Mouse (Mus musculus) stomach, embryonic 14.5 days (tissue): Measurements from ENCODE around the gene Megf9. TPM values are rescaled to one million over a fixed set of nuclear protein-coding genes. Genes with fewer than 3 reads are reported as not detected.

Source experiments
- ATAC-seq: fragments of 200-750 bp; cut with Nextera tagmentation; 2 replicates; pipeline ENCODE4 v1.8.0; 2017; ENCODE audit warnings: low read depth, moderate TSS enrichment; ENCODE audit not compliant: insufficient number of reproducible peaks, insufficient read depth, low FRiP score
- H3K27ac ChIP-seq: fragments of 300-500 bp; sonication (generic); 2 replicates; pipeline ENCODE4 v1.5.1; 2014; ENCODE audit warnings: mild to moderate bottlenecking, low read length, moderate library complexity, mixed read lengths
- H3K27me3 ChIP-seq: fragments of 300-500 bp; sonication (generic); 2 replicates; pipeline ENCODE4 v1.6.1; 2014; ENCODE audit warnings: low read length, control low read depth, mixed read lengths; ENCODE audit not compliant: control insufficient read depth, insufficient read depth
- H3K36me3 ChIP-seq: fragments of 300-500 bp; sonication (generic); 2 replicates; pipeline ENCODE4 v1.6.1; 2014; ENCODE audit warnings: mild to moderate bottlenecking, control low read depth, low read length, moderate library complexity, mixed read lengths; ENCODE audit not compliant: control insufficient read depth, insufficient read depth
- H3K4me1 ChIP-seq: fragments of 300-500 bp; sonication (generic); 2 replicates; pipeline ENCODE4 v1.6.1; 2014; ENCODE audit warnings: low read length, control low read depth, mixed read lengths; ENCODE audit not compliant: control insufficient read depth, insufficient read depth
- H3K4me2 ChIP-seq: fragments of 300-500 bp; sonication (generic); replicated peaks from 2 replicates; pipeline ENCODE4 v1.6.1; 2014; ENCODE audit warnings: low read depth, low read length, control low read depth
- H3K4me3 ChIP-seq: fragments of 300-500 bp; sonication (generic); 2 replicates; pipeline ENCODE4 v1.5.1; 2014; ENCODE audit warnings: low read depth, low read length, control low read depth
- H3K9ac ChIP-seq: fragments of 300-500 bp; sonication (generic); replicated peaks from 2 replicates; pipeline ENCODE4 v1.6.1; 2014; ENCODE audit warnings: low read depth, mild to moderate bottlenecking, control low read depth, low read length, moderate library complexity, mixed read lengths
- H3K9me3 ChIP-seq: fragments of 300-500 bp; sonication (generic); 2 replicates; pipeline ENCODE4 v1.6.1; 2016; ENCODE audit warnings: low read depth, low read length, control low read depth; ENCODE audit not compliant: control insufficient read depth
- WGBS: fragments of 180-500 bp; shearing (Covaris S2); extraction: QIAGEN DNeasy Blood & Tissue Kit; methylation state at CpG from one replicate; pipeline ENCODE4 v1.1.7; 2014; 5-methylcytosine and 5-hydroxymethylcytosine counted together
- polyA plus RNA-seq: library from polyadenylated mRNA; unstranded; fragments of >200 nt; fragmentation: Nextera tagmentation; extraction: Ambion mirVana; gene quantifications from 2 replicates; pipeline ENCODE4 v1.2.1, GENCODE M21; 2014

The Megf9 gene
- 14.6 and 15.3 TPM in 2 replicates for polyA plus RNA-seq

DNA sequence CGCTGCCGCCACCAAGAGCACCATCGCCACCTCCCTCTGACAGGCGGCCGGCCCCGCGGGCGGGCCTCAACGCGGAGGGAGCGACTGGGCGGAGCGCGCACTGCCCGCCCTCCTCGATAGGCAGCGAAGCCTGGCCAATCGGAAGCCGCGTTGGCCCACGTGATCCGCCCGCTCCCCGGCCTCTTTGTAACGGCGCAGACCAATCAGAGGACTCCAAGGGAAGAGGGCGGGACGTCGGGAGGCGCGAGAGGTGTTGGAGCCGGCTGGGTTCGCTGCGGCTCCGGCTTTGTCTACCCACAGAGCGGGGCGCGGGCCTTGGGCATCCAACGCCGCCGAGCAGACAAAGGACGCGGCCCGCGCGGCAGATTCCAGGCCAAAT is at the start of gene Megf9:
Megf9 (minus strand) TSS at position 105 of the 379 bp plus-strand sequence.
- Histone ChIP-seq H3K36me3 (no peaks in the 10 kb centered on the region), H3K9me3 (no peaks in the 10 kb centered on the region), H3K27ac (peak within 1 kb of the TSS; percentile 96), H3K27me3 (no peaks in the 10 kb centered on the region), H3K4me3 (peak within 1 kb of the TSS; percentile 90), H3K4me1 (peaks cover 16% of the 10 kb centered on the region), H3K4me2 (peak within 1 kb of the TSS; percentile 93), H3K9ac (peak within 1 kb of the TSS; percentile 84)
- peak; percentile 98 for ATAC-seq
- WGBS, result under 1% methylated on average over 46 of the region's 46 CpGs

DNA sequence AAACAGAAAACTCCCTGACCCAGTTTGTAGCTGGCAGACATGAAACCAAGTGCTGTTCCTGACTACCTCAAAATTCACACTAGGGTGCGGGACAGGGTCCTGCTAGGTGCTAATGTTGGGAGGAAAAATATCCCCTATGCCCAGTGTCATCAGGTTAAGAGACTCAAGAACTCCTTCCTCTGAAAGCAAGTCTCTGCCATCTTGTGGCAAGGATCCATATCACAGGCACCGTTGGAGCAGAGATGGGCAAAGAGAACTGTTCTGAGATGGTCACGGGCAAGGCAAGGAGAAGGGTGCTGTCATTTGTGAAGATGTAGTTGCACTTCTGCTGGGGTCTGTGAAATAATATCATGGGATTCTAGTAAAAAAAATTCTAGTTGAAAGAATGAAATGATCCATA is 44.9 kb upstream of the Megf9 start:
- Histone ChIP-seq H3K27me3 (no peaks in the 10 kb centered on the region), H3K9ac (no peak overlapping the region), H3K9me3 (no peaks in the 10 kb centered on the region), H3K4me1 (no peaks in the 10 kb centered on the region), H3K4me3 (no peak overlapping the region), H3K4me2 (no peak overlapping the region), H3K27ac (no peak overlapping the region), H3K36me3 (no peaks in the 10 kb centered on the region)
- 48% methylated on average over 3 of the region's 3 CpGs for WGBS
- no peak for ATAC-seq

DNA sequence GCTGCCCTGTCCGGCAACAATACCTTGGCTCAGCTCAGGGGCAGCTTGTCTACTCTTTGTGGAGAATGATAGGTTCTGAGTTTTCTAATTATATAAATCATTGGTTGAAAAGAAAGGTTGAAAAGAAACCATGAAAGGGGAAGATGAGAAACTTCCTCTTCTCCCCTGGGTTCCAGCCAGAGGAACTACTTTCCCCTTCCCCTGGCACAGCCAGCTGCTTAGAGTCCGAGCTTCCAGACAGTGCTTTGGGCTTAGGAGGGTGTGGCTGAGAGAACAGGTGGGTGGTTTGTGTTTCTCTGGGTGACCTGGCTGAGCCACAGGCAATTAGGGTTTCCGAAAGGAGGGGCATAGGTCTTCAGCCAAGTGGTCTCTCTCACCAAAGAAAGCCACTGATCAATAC is 43.5 kb upstream of the Megf9 start:
- Histone ChIP-seq H3K9ac (no peak overlapping the region), H3K36me3 (no peaks in the 10 kb centered on the region), H3K27ac (no peak overlapping the region), H3K4me2 (no peak overlapping the region), H3K4me3 (no peak overlapping the region), H3K27me3 (no peaks in the 10 kb centered on the region), H3K4me1 (no peaks in the 10 kb centered on the region), H3K9me3 (no peaks in the 10 kb centered on the region)
- 70% methylated on average over 3 of the region's 3 CpGs for WGBS
- ATAC-seq, result no peak

DNA sequence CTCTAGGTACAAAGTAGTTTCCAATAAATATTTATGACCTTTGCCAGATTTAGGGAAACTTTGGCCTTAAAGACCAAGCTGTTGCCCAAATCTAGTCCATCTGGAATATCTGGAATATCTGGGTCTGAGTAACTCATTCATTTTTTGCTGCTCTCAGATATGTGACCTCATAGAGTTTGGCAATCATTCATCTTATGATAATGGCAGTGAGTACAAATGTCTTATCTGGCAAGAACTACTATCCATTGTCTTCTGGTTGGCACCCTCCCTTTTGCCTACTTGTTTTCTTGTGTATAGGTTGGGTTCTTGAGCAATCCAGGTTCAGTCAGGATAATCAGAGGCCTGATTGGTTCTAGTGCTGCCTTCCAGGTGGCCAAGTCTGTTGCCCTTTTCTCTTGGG is 41.3 kb upstream of the Megf9 start:
- ATAC-seq, result no peak

DNA sequence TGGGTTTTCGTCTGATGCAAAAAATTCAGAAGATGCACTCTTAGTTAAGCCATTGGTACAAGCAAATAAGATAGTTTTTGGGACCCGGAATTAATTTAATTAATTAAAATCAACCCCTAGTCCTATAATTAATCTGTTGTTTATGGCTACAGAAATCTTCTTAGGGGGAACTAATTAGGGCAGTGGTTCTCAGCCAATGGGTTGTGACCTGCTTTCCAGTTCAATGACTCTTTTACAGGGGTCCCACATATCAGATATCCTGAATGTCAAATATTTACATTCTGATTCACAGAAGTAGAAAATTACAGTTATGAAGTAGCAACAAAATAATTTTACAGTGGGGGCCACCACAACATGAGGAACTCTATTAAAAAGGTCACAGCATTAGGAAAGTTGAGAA is 39.1 kb upstream of the Megf9 start:
- H3K9me3 ChIP-seq, result no peaks in the 10 kb centered on the region
- ATAC-seq, result no peak
- no peaks in the 10 kb centered on the region for H3K27me3 ChIP-seq
- 87% methylated on average over 2 of the region's 2 CpGs for WGBS
- no peak overlapping the region for H3K27ac ChIP-seq
- H3K4me2 ChIP-seq, result no peak overlapping the region
- H3K4me1 ChIP-seq, result no peaks in the 10 kb centered on the region
- H3K9ac ChIP-seq, result no peak overlapping the region
- H3K4me3 ChIP-seq, result no peak overlapping the region
- no peaks in the 10 kb centered on the region for H3K36me3 ChIP-seq

More for the DNA sequence above, 41.3 kb upstream of the Megf9 start:
- no peak overlapping the region for H3K4me2 ChIP-seq
- no peaks in the 10 kb centered on the region for H3K9me3 ChIP-seq
- no peak overlapping the region for H3K27ac ChIP-seq
- no peak overlapping the region for H3K9ac ChIP-seq
- H3K36me3 ChIP-seq, result no peaks in the 10 kb centered on the region
- H3K27me3 ChIP-seq, result no peaks in the 10 kb centered on the region
- H3K4me1 ChIP-seq, result no peaks in the 10 kb centered on the region
- no peak overlapping the region for H3K4me3 ChIP-seq

DNA sequence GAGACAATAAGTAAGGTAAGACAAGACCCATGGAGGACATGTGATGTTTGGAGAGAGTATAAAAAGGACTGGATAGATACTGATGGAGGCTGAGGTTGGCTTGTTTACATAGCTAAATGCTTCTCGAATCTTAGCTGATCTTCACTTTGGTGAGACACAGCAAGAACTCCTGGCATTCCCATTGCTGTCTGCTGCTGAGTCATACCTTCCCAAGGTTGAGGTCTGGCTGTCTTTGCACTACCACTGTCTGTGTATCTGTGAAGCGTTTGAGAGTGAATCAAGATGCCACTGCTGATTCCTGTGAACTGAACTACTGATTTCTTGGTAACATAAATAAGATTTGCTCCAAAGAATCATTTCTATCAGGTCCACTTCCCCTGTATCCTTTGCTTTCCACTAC is 19.1 kb upstream of the Megf9 start:
- no peak for ATAC-seq
- H3K36me3 ChIP-seq, result no peaks in the 10 kb centered on the region
- H3K4me3 ChIP-seq, result no peak overlapping the region
- H3K27ac ChIP-seq, result no peak overlapping the region
- no peaks in the 10 kb centered on the region for H3K9me3 ChIP-seq
- H3K4me2 ChIP-seq, result no peak overlapping the region
- H3K9ac ChIP-seq, result no peak overlapping the region
- no peaks in the 10 kb centered on the region for H3K27me3 ChIP-seq
- H3K4me1 ChIP-seq, result no peaks in the 10 kb centered on the region
- WGBS, result 50% methylated on average over 2 of the region's 2 CpGs

DNA sequence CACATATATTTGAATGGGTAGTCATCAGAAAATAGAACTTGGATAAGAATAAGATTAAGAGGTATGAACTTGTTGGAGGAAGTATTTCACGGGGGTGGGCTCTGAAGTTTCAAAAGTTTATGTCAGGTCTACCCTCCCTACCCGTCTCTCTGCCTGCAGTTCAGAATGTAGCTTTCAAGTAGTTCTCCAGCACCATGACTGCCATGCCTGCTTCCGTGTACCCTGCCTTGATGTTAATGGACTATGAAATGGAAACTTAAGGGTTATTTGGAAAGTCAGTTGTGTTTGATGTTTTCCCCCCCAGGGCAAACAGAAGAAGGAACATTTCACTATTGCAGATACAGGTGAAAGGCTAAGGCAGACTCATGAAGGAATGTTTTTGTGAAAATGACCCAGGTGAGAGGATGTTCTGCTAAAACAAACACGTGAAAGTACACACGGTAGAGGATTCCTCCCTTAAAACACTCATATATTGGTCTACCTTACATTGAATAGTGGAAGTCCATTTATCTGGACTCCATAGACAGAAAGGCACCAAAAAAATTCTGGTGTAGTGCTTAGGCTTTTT is 18.5 kb upstream of the Megf9 start:
- Histone ChIP-seq H3K9me3 (no peaks in the 10 kb centered on the region), H3K4me1 (no peaks in the 10 kb centered on the region)

DNA sequence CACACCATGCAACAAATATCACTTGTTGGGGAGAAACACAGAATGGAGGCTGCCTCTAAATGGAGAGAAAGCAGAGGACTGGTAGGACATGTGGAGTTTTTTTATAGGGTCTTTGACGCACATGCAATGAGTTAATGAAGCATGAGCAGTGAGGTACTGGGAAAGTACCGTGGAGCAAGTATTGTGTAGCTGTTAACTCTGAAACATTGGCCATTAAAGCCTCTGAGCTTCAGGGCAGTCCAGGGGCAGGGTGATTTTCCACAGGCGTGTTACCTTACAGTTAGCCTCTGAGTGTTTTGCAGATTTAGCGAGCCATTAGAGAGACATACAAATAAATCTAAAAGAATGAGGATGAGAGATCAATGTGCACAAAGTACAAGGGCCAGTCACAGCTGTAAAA is 17.3 kb upstream of the Megf9 start:
- WGBS, result 74% methylated on average over 4 of the region's 4 CpGs
- H3K27ac ChIP-seq, result no peak overlapping the region
- H3K4me3 ChIP-seq, result no peak overlapping the region
- no peak for ATAC-seq
- no peaks in the 10 kb centered on the region for H3K4me1 ChIP-seq
- H3K9me3 ChIP-seq, result no peaks in the 10 kb centered on the region
- H3K27me3 ChIP-seq, result no peaks in the 10 kb centered on the region
- H3K36me3 ChIP-seq, result no peaks in the 10 kb centered on the region
- no peak overlapping the region for H3K9ac ChIP-seq
- no peak overlapping the region for H3K4me2 ChIP-seq

More for the DNA sequence above, 18.5 kb upstream of the Megf9 start:
- Histone ChIP-seq H3K27ac (no peak overlapping the region), H3K27me3 (no peaks in the 10 kb centered on the region), H3K4me3 (no peak overlapping the region), H3K9ac (no peak overlapping the region), H3K36me3 (no peaks in the 10 kb centered on the region), H3K4me2 (no peak overlapping the region)
- ATAC-seq, result no peak
- 75% methylated on average over 5 of the region's 5 CpGs for WGBS

DNA sequence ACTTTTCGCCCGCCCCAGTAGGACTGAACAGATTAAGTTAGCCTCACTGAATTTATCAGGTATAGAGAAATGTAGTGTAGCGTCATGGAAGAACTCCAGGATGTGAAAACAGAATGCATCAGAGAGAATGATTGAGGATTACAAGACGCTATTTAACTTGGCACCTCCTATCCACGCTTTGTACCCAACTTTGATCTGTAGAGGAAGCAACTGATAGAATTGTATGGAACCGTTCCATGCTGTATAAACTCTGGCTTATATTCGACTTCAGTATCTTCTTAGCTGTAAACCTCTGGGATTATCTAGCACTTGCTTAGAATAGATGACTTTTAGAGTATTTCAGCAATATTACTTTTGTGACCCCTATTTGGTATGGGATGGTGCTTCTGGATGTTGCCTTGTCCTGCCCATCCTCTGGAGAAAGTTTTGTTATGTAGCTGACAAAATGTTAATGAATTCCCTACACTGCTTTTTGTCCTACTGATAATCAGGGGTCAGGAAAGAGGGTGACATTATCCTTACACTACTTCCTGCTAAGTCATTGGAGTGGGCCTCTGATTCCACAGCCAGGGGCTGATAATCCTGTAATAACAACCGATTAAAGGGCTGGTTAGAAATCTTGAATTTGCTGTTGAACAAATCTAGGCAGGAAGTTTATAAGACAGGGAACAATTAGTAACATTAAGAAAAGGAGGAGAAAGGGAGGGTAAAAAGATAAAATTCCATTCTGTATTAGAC is 12.8 kb upstream of the Megf9 start:
- H3K36me3 ChIP-seq, result no peaks in the 10 kb centered on the region
- no peak overlapping the region for H3K4me3 ChIP-seq
- H3K9me3 ChIP-seq, result no peaks in the 10 kb centered on the region
- no peak overlapping the region for H3K27ac ChIP-seq
- no peak overlapping the region for H3K4me2 ChIP-seq
- no peaks in the 10 kb centered on the region for H3K4me1 ChIP-seq
- 86% methylated on average over 8 of the region's 8 CpGs for WGBS
- no peak for ATAC-seq
- H3K27me3 ChIP-seq, result no peaks in the 10 kb centered on the region
- H3K9ac ChIP-seq, result no peak overlapping the region
